Mouse (Mus musculus) CD8-positive naive resting alpha-beta T cell, adult 57 days (primary cell): ENCODE data around the gene Fam110c. TPM values are rescaled to one million over a fixed set of nuclear protein-coding genes. Genes with fewer than 3 reads are reported as not detected.

Experiments
- total RNA-seq: library from RNA; stranded (reverse); gene quantifications from one replicate; pipeline ENCODE4 v1.2.4, GENCODE M21; 2023

Gene Fam110c
- not detected for total RNA-seq

GRCm38 (mm10) chr12:31073412-31074354, at the start of gene Fam110c:
Fam110c (plus strand) TSS chr12:31073861.

Other genes starting within 250 kb of the Fam110c start
- gene Alkal2, start 189.5 kb upstream of the Fam110c start, total RNA-seq: not detected
- 18.6 TPM for gene Acp1, start 162.3 kb upstream of the Fam110c start, total RNA-seq
- 1.1 TPM for gene Sh3yl1, start 162.2 kb upstream of the Fam110c start, total RNA-seq
- not detected for gene Gm6993, start 166.9 kb downstream of the Fam110c start, total RNA-seq
- gene Lamb1, start 191.4 kb downstream of the Fam110c start, total RNA-seq: 0.09 TPM